Mouse (Mus musculus) gastrocnemius, postnatal 14 days (tissue): ENCODE measurements around the gene Aldh16a1. TPM values are rescaled to one million over a fixed set of nuclear protein-coding genes. Genes with fewer than 3 reads are reported as not detected.
"Not testable (repeated sequence)": the region's sequence is repeated elsewhere in the genome, so short reads cannot be mapped to it uniquely, and the experiment has no call there.

Experiments used
- DNase-seq: peaks from one replicate; pipeline ENCODE4 v3.0.0; 2021; ENCODE audit warnings: mixed read lengths
- intact Hi-C: fragments of 180-260 bp; cut with DNase I; formaldehyde crosslinking; loops from one replicate; pipeline ENCODE4 v1.15.1; 2025; ENCODE audit warnings: low total_unique reads
- microRNA-seq, 2 experiments: library from miRNA; unstranded; fragments of <30 nt; microRNA quantifications; one replicate each; pipeline ENCODE4 v1.2.0; 2021
- total RNA-seq, 2 experiments: library from RNA; stranded (reverse); gene quantifications; 2 replicates each; pipeline ENCODE4 v1.2.3; 2021

The Aldh16a1 gene
- total RNA-seq, 2 experiments from 2014 or later = 21.4 to 23.2 TPM

DNA sequence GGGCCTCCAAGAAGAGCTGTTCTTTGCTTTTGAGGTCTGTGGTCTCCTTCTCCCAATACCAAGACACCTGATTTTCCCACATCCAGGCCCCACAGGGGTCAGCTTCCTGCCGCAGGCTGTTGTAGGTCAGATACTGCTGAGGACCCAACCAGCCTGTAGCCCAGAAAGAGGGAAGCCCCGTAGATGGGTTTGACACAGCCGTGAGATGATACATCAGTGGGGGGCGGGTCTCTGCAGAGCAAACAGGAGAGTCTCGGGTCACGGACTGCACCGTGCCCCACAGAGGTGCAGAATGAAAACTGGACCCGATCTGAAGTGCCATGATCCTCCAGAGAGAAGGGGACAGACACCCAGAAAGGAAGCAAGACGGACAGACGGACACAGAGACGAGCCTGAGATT is 51.9 kb downstream of the Aldh16a1 start:
- intact Hi-C loops = no loop called here
- DNase-seq = no peak

DNA sequence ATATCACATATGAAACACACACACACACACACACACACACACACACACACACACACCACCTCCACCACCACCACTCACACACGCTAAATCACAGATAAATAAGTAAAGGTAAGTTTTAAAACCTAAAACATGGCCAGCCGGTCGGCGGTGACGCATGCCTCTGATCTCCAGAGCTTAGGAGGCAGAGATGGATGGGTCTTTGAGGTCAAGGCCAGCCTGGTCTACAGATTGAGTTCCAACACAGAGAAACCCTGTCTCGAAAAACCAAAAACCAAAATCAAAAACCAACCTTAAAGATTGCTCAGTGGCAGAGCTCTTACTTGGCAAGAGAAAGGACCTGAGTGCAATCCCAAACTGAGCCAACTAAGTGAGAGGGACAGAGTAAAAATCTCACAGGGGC is 54.3 kb downstream of the Aldh16a1 start:
- intact Hi-C loops = no loop called here
- DNase-seq = no peak

DNA sequence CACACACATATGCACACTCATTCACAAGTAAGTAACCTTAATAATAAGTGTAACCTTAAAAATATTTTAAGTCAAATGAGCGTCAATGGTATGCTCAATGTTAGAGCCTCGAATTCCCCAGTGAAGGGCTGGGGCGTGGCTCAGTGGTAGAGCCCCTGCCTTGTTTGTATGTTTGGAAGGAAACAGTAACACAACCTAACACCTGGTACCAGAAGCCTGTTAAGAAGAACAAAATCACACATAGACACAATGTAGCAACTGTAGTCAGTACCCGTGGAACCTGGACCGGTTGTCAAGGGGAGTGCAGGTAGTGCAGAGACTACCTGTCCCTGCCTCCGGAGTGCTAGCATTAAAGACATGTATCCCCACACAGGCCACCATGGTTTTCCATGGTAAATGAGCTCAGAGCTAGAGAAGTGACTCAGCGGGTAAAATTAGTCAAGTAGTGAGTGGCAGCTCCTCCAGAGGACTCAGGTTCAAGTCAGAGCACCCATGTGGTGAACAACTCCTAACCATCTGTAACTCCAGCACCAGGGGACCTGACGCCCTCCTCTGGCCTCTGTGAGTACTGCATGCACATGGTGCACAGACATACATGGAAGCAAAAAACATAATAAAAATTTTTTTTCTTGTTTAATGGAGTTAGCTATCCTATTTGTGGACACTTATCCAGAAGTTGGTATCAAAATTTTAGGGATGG is 55.7 kb downstream of the Aldh16a1 start:
- intact Hi-C loops = no loop called here
- DNase-seq = no peak

DNA sequence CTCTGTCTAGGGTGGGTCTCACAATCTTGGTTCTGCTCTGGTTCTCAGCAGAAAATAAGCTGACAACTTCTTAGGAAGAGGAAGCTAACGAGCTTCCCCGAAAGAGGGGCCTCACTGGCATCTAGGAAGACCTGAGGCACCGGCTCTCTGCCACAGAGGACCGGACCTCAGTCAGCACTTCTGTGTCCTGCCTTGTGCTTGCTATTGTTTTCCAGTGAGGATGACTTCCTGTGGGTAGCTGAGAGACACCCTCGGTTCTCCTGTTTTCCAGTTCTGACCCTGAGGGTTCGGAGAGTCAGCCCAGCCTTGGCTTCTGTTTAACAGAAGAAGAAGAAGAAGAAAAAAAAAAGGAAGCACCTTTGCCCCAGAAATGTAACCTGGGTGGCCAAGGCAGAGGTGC is 56.9 kb downstream of the Aldh16a1 start:
- intact Hi-C loops = no loop called here
- no peak for DNase-seq

DNA sequence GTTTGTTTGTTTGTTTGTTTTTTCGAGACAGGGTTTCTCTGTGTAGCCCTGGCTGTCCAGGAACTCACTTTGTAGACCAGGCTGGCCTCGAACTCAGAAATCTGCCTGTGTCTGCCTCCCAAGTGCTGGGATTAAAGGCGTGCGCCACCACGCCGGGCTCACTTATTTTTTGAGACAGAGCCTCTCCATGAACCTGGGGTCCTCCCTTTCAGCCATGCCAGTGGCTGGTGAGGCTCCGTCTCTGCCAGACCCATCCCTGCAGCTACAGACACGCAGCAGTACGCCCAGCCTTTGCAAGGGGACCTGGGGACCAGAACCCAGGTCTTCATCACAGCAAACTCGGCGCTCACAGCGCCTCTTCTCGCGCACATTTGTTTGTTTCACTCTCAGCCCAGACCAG is 58.4 kb downstream of the Aldh16a1 start:
- intact Hi-C loops, DNase-seq: not testable (repeated sequence)

DNA sequence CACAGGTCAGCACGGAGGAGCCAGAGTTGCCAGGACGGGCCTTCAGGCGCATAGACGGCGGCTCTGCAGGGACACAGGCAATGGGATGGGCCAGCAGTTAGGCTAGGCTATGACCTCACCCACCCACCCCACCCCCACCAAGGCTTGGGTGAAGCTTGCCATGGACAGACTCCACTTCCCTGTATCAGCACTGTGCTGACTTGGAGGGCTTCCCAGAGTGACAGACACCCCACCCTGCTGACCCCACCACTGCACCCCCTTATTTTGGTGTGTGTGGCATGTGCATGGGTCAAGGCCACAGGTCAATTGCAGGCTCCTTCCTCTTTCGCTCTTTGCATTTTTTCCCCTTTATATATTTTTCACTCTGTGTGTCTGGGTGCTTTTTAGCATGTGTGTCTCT is 59.0 kb downstream of the Aldh16a1 start:
- DNase-seq = no peak
- intact Hi-C loops = no loop called here

DNA sequence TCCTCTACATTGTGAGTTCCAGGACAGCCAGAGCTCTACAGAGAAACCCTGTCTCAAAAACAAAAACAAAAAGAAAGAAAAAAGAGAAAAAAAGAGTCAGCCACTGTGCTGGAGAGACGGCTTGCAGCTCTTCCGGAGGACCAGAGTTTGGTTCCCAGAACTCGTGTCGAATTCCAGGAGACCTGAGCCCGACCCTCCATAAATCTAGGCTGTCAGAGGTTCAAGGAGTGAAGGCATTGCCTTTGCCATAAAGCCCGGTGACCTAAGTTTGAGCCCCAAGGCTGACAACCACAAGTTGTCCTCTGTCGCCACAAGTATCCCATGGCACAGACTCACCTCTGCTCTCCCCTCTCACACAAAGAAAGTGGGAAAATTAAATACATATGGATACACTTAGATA is 60.3 kb downstream of the Aldh16a1 start:
- intact Hi-C loops = no loop called here
- DNase-seq = no peak

DNA sequence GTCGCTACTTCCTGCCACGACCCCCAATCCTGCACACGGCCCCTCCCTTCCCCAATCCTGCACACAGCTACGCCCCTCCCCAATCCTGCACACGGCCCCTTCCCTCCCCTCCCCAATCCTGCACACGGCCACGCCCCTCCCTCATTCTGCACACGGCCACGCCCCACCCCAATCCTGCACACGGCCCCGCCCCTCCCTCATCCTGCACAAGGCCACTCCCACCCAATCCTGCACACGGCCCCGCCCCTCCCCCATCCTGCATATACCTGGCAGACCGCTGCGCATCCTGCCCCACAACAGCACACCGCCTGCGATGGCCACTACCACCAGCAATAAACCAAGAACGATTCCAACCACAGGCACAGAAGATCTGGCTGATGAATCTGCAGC is 60.9 kb downstream of the Aldh16a1 start:
- no peak for DNase-seq
- intact Hi-C loops = no loop called here

DNA sequence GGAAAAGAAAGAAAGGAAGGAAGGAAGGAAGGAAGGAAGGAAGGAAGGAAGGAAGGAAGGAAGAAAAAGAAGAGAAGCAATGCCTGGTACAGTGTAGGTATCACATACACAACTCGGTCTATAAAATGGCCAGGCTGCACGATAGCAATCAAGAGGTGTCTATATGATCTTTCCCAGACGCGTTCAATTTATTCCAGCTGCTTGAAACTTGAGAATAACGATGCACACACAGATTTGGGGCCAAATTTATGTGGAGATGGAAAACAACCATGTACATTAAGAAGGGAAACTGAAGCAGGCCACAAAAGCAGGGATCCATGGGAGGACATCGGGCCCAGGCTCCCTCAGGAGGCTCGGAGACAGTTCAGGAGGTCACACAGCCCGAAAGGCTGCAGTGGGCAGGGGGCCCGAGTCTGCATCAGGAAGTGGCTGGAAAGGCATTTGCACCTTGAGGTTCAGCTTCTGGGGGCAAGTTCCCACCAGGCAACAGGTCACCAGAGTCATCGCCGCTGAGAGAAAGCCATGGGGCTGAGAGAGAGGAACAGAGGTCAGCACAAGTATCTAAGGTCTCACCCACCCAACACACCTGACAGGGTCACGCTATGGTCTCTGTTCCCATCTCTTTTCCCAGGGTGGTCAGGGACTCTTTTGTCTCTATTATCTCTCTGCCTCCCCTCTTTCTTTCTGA is 61.4 kb downstream of the Aldh16a1 start:
- DNase-seq = no peak
- intact Hi-C loops = no loop called here

DNA sequence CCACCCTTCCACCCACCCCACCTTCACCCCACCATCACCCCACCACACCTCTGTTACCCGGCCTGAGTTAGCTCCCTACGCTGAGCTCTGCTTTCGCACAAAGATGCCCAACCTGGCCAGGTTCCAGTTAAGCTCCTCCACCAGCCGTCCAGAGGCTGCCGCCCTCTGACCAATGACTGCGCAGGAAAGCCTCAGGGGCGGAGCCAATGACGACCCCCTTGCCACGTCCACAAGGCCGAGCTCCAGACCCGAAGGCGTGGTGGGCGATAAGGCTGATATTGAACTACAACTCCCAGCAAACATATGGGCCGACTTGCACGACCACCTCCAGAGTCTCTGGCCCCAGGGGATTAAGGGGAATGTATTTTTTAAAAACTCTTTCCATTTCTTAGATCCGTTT is 62.3 kb downstream of the Aldh16a1 start, which contains the start of gene Rcn3:
Gene Rcn3 (minus strand): TSS at position 174 of the 400 bp plus-strand sequence.
- intact Hi-C loops = no loop called here
- DNase-seq = peak; percentile 93

DNA sequence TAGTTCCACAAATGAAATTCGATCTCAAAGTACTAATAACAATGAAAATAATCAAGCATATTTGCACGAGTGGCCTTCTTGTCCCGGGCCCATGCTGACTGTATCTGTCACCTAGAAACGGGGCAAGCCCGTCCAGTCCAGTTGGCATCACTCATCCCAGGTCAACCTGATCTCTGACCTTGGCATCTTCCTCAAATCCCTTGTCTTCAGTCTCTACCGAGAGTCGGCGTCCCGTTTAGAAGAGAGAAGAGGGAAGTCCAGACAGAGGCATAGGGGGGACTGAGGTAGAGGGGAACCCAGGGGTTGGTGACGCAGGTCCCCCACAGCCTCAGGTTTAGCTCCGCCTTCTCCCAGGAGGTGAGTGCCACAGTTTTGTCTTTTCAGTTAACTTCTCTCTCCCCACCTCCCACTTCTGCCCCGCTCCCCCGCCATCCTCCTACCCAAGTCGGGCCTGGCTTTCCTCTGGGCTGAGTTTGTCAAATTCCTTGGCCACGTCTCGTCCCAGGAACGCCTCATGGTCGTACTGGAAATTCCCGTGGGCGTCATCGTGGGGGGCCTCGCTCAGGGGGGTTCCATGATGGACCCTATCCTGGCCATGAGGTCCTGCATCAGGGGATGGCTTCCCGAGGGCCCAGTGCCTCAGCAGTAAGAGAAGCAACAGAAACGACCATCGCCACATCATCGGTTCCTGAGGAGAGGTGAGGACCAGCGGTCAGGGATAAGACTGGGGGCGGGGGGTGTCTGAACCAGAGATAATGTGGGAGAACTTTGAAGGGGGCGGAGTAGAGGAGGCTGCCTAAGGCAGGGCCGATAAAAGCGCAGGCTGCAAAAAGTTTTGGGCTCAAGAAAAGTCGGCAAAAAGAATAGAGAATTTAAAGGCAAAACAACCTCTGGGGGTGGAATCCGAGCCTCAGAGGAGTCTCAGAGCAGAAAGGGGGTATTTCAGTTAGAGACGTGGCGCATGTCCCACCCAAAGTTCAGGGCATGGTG is 63.1 kb downstream of the Aldh16a1 start:
- DNase-seq = peak; percentile 57
- intact Hi-C loops = no loop called here

Small RNA genes within 50 kb of the gene (microRNA-seq; reads per million reads assigned to microRNA genes)
- gene Mir150 (429 to 434 reads per million in 2 experiments), gene Mir5121 (10.5 to 11.2 reads per million in 2 experiments), gene Mir7055 (0 reads per million in 2 experiments)

Other genes starting within 250 kb of the Aldh16a1 start
- 10 to 100 TPM; 55.4 to 60.8 TPM for gene Ap2a1, start 225.1 kb downstream of the Aldh16a1 start, total RNA-seq
- gene Tsks, start 211.4 kb downstream of the Aldh16a1 start, total RNA-seq = not detected
- 1 to 10 TPM; 2.3 to 2.7 TPM for gene Cpt1c, start 179.7 kb downstream of the Aldh16a1 start, total RNA-seq
- gene Prmt1, start 168.0 kb downstream of the Aldh16a1 start, total RNA-seq = 100 to 1,000 TPM; 144 to 227 TPM
- gene Irf3, start 156.9 kb downstream of the Aldh16a1 start, total RNA-seq = 10 to 100 TPM; 20.0 to 22.2 TPM
- gene Bcl2l12, start 155.9 kb downstream of the Aldh16a1 start, total RNA-seq = 10 to 100 TPM in 1 of 2 experiments, 1 to 10 TPM in 1; 10.0 to 10.6 TPM
- 10 to 100 TPM; 35.6 to 40.1 TPM for gene Scaf1, start 138.2 kb downstream of the Aldh16a1 start, total RNA-seq
- gene Rras, start 136.6 kb downstream of the Aldh16a1 start, total RNA-seq = 10 to 100 TPM; 43.1 to 53.1 TPM
- 10 to 100 TPM; 17.9 to 29.6 TPM for gene Prr12, start 101.7 kb downstream of the Aldh16a1 start, total RNA-seq
- gene Nosip, start 92.2 kb downstream of the Aldh16a1 start, total RNA-seq = 10 to 100 TPM; 34.3 to 35.2 TPM
- 1 to 10 TPM; 7.2 to 7.6 TPM for gene Prrg2, start 91.9 kb downstream of the Aldh16a1 start, total RNA-seq
- 10 to 100 TPM; 57.2 to 80.5 TPM for gene Rcn3, start 62.4 kb downstream of the Aldh16a1 start, total RNA-seq
- gene Fcgrt, start 50.7 kb downstream of the Aldh16a1 start, total RNA-seq = 10 to 100 TPM; 62.5 to 64.4 TPM
- gene Rps11, start 30.1 kb downstream of the Aldh16a1 start, total RNA-seq = 100 to 1,000 TPM; 599 to 696 TPM
- gene Rpl13a, start 25.8 kb downstream of the Aldh16a1 start, total RNA-seq = 100 to 1,000 TPM; 742 to 866 TPM
- gene Gm45713, start 18.4 kb downstream of the Aldh16a1 start, total RNA-seq = not detected
- gene Flt3l, start 18.2 kb downstream of the Aldh16a1 start, total RNA-seq = 1 to 10 TPM; 1.9 to 2.5 TPM
- gene Pih1d1, start 281 bp downstream of the Aldh16a1 start, total RNA-seq = 10 to 100 TPM; 40.0 to 42.4 TPM
- 1 to 10 TPM; 3.6 to 4.3 TPM for gene Slc17a7, start 9.4 kb upstream of the Aldh16a1 start, total RNA-seq
- gene Gfy, start 25.0 kb upstream of the Aldh16a1 start, total RNA-seq = under 1 TPM; 0.16 to 0.23 TPM
- not detected for gene Pth2, start 26.4 kb upstream of the Aldh16a1 start, total RNA-seq
- gene Ccdc155, start 50.3 kb upstream of the Aldh16a1 start, total RNA-seq = 1 to 10 TPM; 2.1 to 2.6 TPM
- not detected for gene Dkkl1, start 57.6 kb upstream of the Aldh16a1 start, total RNA-seq
- 10 to 100 TPM in 1 of 2 experiments, 1 to 10 TPM in 1; 7.1 to 10.9 TPM for gene Tead2, start 61.2 kb upstream of the Aldh16a1 start, total RNA-seq
- 1 to 10 TPM; 1.4 to 1.5 TPM for gene Cd37, start 84.5 kb upstream of the Aldh16a1 start, total RNA-seq
- gene Slc6a16, start 86.5 kb upstream of the Aldh16a1 start, total RNA-seq = not detected
- not detected for gene Slc6a21, start 122.9 kb upstream of the Aldh16a1 start, total RNA-seq
- gene Trpm4, start 179.2 kb upstream of the Aldh16a1 start, total RNA-seq = 10 to 100 TPM; 23.5 to 24.5 TPM
- 100 to 1,000 TPM; 711 to 744 TPM for gene Hrc, start 180.7 kb upstream of the Aldh16a1 start, total RNA-seq
- under 1 TPM; 0.69 to 0.78 TPM for gene Ppfia3, start 212.4 kb upstream of the Aldh16a1 start, total RNA-seq
- gene Lin7b, start 216.0 kb upstream of the Aldh16a1 start, total RNA-seq = 1 to 10 TPM in 1 of 2 experiments, under 1 TPM in 1; 0.49 to 1.6 TPM
- gene Snrnp70, start 241.2 kb upstream of the Aldh16a1 start, total RNA-seq = 10 to 100 TPM; 90.1 to 93.1 TPM